Mouse (Mus musculus) CH12.LX (cell line): Measurements from ENCODE around the gene Prokr2. TPM values are rescaled to one million over a fixed set of nuclear protein-coding genes. Genes with fewer than 3 reads are reported as not detected.

ENCODE experiments used
- DNase-seq: peaks from one replicate; pipeline ENCODE4 v3.0.0-alpha.2; 2013; ENCODE audit errors: extremely low read depth
- H3K27ac ChIP-seq: 2 replicates; pipeline ENCODE4 v1.5.1; 2012; ENCODE audit warnings: low read depth, mild to moderate bottlenecking, control low read depth, moderate library complexity; ENCODE audit not compliant: insufficient read depth
- H3K27me3 ChIP-seq: replicated peaks from 2 replicates; pipeline ENCODE3; 2012; ENCODE audit warnings: inconsistent platforms
- H3K36me3 ChIP-seq, 2 experiments: replicated peaks in 1 of 2; 2 replicates each; pipeline versions ENCODE3 to v1.6.1; 2012; ENCODE audit warnings: inconsistent platforms in 1 of 2, low read length in 1 of 2, mild to moderate bottlenecking in 1 of 2, mixed read lengths in 1 of 2, moderate library complexity in 1 of 2; ENCODE audit not compliant: control insufficient read depth in 1 of 2, insufficient read depth in 1 of 2
- H3K4me1 ChIP-seq, 2 experiments: 2 replicates each; pipeline ENCODE4 v1.6.1; 2012; ENCODE audit warnings: inconsistent platforms in 1 of 2, moderate library complexity in 1 of 2; ENCODE audit not compliant: insufficient read depth in 2 of 2, control insufficient read depth in 1 of 2
- H3K4me2 ChIP-seq: 2 replicates; pipeline ENCODE4 v1.6.1; 2012; ENCODE audit warnings: low read depth, mild to moderate bottlenecking, control low read depth; ENCODE audit not compliant: poor library complexity, insufficient read depth, severe bottlenecking
- H3K4me3 ChIP-seq, 3 experiments: fragments of 150-350 bp in 1 of 3; sonication (generic) in 1 of 3; replicated peaks in 1 of 3; 2 replicates each; pipeline versions ENCODE3 to v1.5.1; 2011 to 2012; ENCODE audit warnings: low read depth in 2 of 3, low read length in 2 of 3, mild to moderate bottlenecking in 2 of 3, moderate library complexity in 2 of 3, control low read depth in 1 of 3, improper control_type of control experiment in 1 of 3, inconsistent platforms in 1 of 3, mixed read lengths in 1 of 3; ENCODE audit not compliant: poor library complexity in 1 of 3
- H3K79me2 ChIP-seq: replicated peaks from 2 replicates; pipeline ENCODE4 v1.6.1; 2012; ENCODE audit warnings: mild to moderate bottlenecking, moderate library complexity; ENCODE audit not compliant: control insufficient read depth, poor library complexity, insufficient read depth, severe bottlenecking; ENCODE audit errors: extremely low read depth
- H3K9ac ChIP-seq: 2 replicates; pipeline ENCODE4 v1.6.1; 2012; ENCODE audit warnings: low read depth, mild to moderate bottlenecking, control low read depth, moderate library complexity; ENCODE audit not compliant: insufficient read depth
- H3K9me3 ChIP-seq: replicated peaks from 2 replicates; pipeline ENCODE3; 2012; ENCODE audit warnings: low read length, inconsistent platforms, mixed read lengths
- BHLHE40 ChIP-seq: IDR thresholded peaks from 2 replicates; pipeline ENCODE4 v1.6.1; 2011; ENCODE audit warnings: mild to moderate bottlenecking, low read depth, low read length, improper control_type of control experiment
- CHD1 ChIP-seq: IDR thresholded peaks from 2 replicates; pipeline ENCODE4 v1.6.1; 2012; ENCODE audit warnings: low read depth, low read length, improper control_type of control experiment, inconsistent platforms
- CHD2 ChIP-seq: IDR thresholded peaks from 2 replicates; pipeline ENCODE4 v1.6.1; 2011; ENCODE audit warnings: low read length, improper control_type of control experiment
- E2F4 ChIP-seq: IDR thresholded peaks from 2 replicates; pipeline ENCODE4 v1.6.1; 2011; ENCODE audit warnings: low read depth, low read length, improper control_type of control experiment; ENCODE audit not compliant: insufficient replicate concordance
- ELF1 ChIP-seq: IDR thresholded peaks from 2 replicates; pipeline ENCODE4 v1.6.1; 2014; ENCODE audit warnings: low read depth, mild to moderate bottlenecking, inconsistent platforms, low read length, improper control_type of control experiment
- EP300 ChIP-seq: IDR thresholded peaks from 2 replicates; pipeline ENCODE4 v1.6.1; 2011; ENCODE audit warnings: low read length, improper control_type of control experiment
- HCFC1 ChIP-seq: IDR thresholded peaks from 2 replicates; pipeline ENCODE4 v1.6.1; 2012; ENCODE audit warnings: low read depth, mild to moderate bottlenecking, inconsistent platforms, low read length, improper control_type of control experiment
- JUND ChIP-seq: conservative IDR thresholded peaks from 2 replicates; pipeline ENCODE4 v1.6.1; 2011; ENCODE audit warnings: low read depth, low read length, improper control_type of control experiment
- MAFK ChIP-seq: IDR thresholded peaks from 2 replicates; pipeline ENCODE4 v1.6.1; 2011; ENCODE audit warnings: low read length, improper control_type of control experiment; ENCODE audit not compliant: insufficient replicate concordance
- MAX ChIP-seq: IDR thresholded peaks from 2 replicates; pipeline ENCODE4 v1.6.1; 2011; ENCODE audit warnings: low read length, improper control_type of control experiment
- NRF1 ChIP-seq: IDR thresholded peaks from 2 replicates; pipeline ENCODE4 v1.6.1; 2014; ENCODE audit warnings: low read depth, mild to moderate bottlenecking, inconsistent platforms, low read length, improper control_type of control experiment, moderate library complexity
- POLR2A ChIP-seq: IDR thresholded peaks from 2 replicates; pipeline ENCODE4 v1.6.1; 2011; ENCODE audit warnings: low read depth, mild to moderate bottlenecking, improper control_type of control experiment, low read length
- POLR2AphosphoS2 ChIP-seq: IDR thresholded peaks from 2 replicates; pipeline ENCODE4 v1.6.1; 2011; ENCODE audit warnings: low read depth, low read length, improper control_type of control experiment
- SIN3A ChIP-seq: IDR thresholded peaks from 2 replicates; pipeline ENCODE4 v1.6.1; 2012; ENCODE audit warnings: low read length, improper control_type of control experiment, inconsistent platforms
- TBP ChIP-seq: conservative IDR thresholded peaks from 2 replicates; pipeline ENCODE4 v1.6.1; 2011; ENCODE audit warnings: low read depth, low read length, improper control_type of control experiment
- UBTF ChIP-seq: IDR thresholded peaks from 2 replicates; pipeline ENCODE4 v1.6.1; 2012; ENCODE audit warnings: low read depth, mild to moderate bottlenecking, inconsistent platforms, low read length, improper control_type of control experiment, moderate library complexity
- ZC3H11A ChIP-seq: IDR thresholded peaks from 2 replicates; pipeline ENCODE4 v1.6.1; 2012; ENCODE audit warnings: low read depth, mild to moderate bottlenecking, inconsistent platforms, low read length, improper control_type of control experiment
- ZKSCAN1 ChIP-seq: IDR thresholded peaks from 2 replicates; pipeline ENCODE4 v1.6.1; 2012; ENCODE audit warnings: low read depth, inconsistent platforms, low read length, improper control_type of control experiment, borderline replicate concordance
- dilution Hi-C: fragments of 300-500 bp; cut with MboI; formaldehyde crosslinking; loops from 2 replicates; pipeline ENCODE4 v1.14.3; 2020; ENCODE audit warnings: low sequenced_read_pairs; ENCODE audit not compliant: extremely low pct_unique_long_range_greater_than_20kb, extremely low pct_ligation_motif_present
- in situ Hi-C: fragments of 300-500 bp; cut with MboI; formaldehyde crosslinking; loops from 3 replicates; pipeline ENCODE4 v1.14.3; 2019; ENCODE audit warnings: low sequenced_read_pairs, low pct_ligation_motif_present, low pct_unique_long_range_greater_than_20kb, mixed read lengths
- polyA plus RNA-seq: library from polyadenylated mRNA; unstranded; fragments of >175 nt; gene quantifications from 2 replicates; pipeline ENCODE4 v1.2.1, GENCODE M21; 2012; ENCODE audit warnings: low read depth; ENCODE audit not compliant: insufficient read length
- total RNA-seq, 2 experiments: library from RNA; depleted of rRNA; stranded (reverse); fragments of 300-350 nt in 1 of 2; fragments of >200 nt in 1 of 2; gene quantifications; 2 replicates each; pipeline ENCODE4 v1.2.3; 2012 to 2014

Gene Prokr2
- total RNA-seq (2012; rRNA removed), result 0.04 TPM in 1 of 2 replicates, not detected in the other
- total RNA-seq (2014; rRNA removed), result not detected in 2 replicates
- not detected in 2 replicates for polyA plus RNA-seq

DNA sequence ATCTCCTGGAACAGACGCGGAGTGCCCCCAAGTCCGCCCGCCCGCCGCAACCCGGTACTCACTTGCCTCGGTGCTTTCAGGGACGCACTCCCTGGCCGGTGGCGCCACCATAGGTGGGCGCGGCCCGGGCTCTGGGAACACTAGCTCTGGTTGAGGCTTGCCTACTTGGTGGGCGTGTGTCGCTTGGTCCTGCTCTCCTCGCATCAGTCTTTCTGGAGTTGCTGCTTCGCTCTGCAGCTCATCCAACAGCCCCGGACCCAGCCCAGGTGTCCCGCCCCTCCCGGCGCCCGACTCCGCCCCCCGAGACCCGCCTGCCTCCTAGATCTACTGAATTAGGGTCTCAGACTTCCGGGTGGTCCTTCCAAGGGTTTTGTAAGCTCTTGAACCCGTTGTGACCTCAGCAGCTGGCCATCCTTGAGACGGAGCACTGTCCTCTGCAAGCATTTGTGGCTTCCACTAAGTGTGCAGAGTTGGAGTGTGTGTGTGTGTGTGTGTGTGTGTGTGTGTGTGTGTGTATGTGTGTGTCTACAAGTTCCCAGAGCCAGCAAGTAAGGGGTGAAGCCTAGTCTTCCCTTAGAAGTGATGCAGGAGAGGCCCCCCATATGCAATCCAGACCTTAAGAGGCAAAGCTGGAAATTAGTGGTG lies at the start of gene Prokr2:
TSS of gene Prokr2 (minus strand) at position 254 of the 645 bp plus-strand sequence.
- in situ Hi-C loops, result no loop called here
- no peaks in the 10 kb centered on the region for H3K27me3 ChIP-seq
- peak within 1 kb of the TSS; percentile 82 for H3K4me2 ChIP-seq
- DNase-seq, result no peak
- no peaks in the 10 kb centered on the region for H3K36me3 ChIP-seq
- H3K27ac ChIP-seq, result no peak within 1 kb of the TSS
- H3K79me2 ChIP-seq, result no peaks in the 10 kb centered on the region
- TF ChIP-seq EP300, result no peak
- TF ChIP-seq NRF1, result no peak
- no peak for TF ChIP-seq ZC3H11A
- no peak for TF ChIP-seq HCFC1
- TF ChIP-seq ZKSCAN1, result no peak
- no peak for TF ChIP-seq ELF1
- no peak for TF ChIP-seq CHD1
- TF ChIP-seq E2F4, result no peak
- no peak for TF ChIP-seq BHLHE40
- TF ChIP-seq TBP, result no peak
- TF ChIP-seq, all 38 proteins: peak for 0
- dilution Hi-C loops, result no loop called here
- Histone ChIP-seq H3K4me3 (peak within 1 kb of the TSS in 1 of 3 experiments; percentile 44), H3K4me1 (peaks cover 4 to 14% of the 10 kb centered on the region in 2 experiments; a peak in 3 of 4 replicates), H3K9ac (no peak within 1 kb of the TSS), H3K9me3 (no peaks in the 10 kb centered on the region)

DNA sequence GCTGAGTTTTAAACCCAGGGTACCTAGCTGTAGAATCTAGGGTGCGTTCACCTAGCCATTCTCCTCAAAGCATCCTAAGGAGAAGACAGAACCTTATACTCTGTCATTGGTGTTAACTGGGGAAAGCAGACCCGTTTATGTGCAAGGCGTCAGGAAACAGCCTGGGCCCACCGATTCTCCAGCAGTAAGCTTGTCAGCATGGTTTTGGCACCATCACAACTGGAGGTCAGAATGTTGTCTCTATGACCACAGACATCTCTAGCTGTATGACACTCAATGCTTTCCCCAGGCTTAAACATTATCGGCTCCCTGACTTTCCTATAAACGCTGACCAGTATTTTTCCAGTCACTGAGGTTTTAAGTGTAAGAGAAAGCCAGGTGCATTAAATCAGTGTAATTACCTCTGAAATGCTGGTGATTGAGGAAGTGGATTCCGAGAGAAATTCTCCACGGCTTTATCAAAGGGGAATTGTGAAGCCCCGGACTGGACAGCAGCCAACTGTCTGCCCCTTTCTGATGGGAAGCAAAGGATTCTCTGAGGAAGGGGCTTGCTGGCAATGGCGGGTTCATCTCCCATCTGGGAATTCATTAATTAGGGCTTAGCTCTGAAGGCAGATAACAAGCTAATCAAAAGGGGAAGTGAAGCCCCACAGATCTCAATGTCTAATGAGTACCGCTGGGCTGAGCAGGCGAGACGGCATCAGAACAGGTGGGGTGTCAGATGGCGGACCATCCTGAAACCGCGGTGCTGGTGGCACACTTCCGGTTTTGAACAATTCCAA lies 42.1 kb upstream of the Prokr2 start:
- TF ChIP-seq UBTF (no peak), MAFK (no peak), CHD2 (no peak), JUND (no peak), SIN3A (no peak), POLR2A (no peak), ELF1 (no peak), MAX (no peak), EP300 (no peak), POLR2AphosphoS2 (no peak)
- Histone ChIP-seq H3K27ac (no peak overlapping the region), H3K4me1 (peaks cover 0 to 5% of the 10 kb centered on the region in 2 experiments; a peak in 1 of 4 replicates), H3K27me3 (no peaks in the 10 kb centered on the region), H3K9ac (no peak overlapping the region), H3K79me2 (no peaks in the 10 kb centered on the region), H3K4me2 (peak overlapping the region; percentile 6; the same call in 1 of the 2 replicates), H3K9me3 (peaks cover 2% of the 10 kb centered on the region), H3K36me3 (no peaks in the 10 kb centered on the region), H3K4me3 (no peak overlapping the region)
- no peak for DNase-seq
- in situ Hi-C loops (no loop called here), dilution Hi-C loops (no loop called here)
